Mouse (Mus musculus) kidney, embryonic 16.5 days (tissue): ENCODE measurements at regions not wholly inside any gene's neighbourhood (a gene's known extent, or its start where the extent isn't known, plus 50 kb on each side); places are given as distances from the start of the nearest gene placed in this dataset.

Experiments used
- ATAC-seq: fragments of 200-750 bp; cut with Nextera tagmentation; 2 replicates; pipeline ENCODE4 v1.8.0; 2017; ENCODE audit warnings: moderate TSS enrichment; ENCODE audit not compliant: low FRiP score, low TSS enrichment
- H3K27ac ChIP-seq: fragments of 300-500 bp; sonication (generic); 2 replicates; pipeline ENCODE4 v1.5.1; 2014; ENCODE audit warnings: low read length
- H3K27me3 ChIP-seq: fragments of 300-500 bp; sonication (generic); 2 replicates; pipeline ENCODE4 v1.6.1; 2014; ENCODE audit warnings: low read length, control low read depth, mixed read lengths; ENCODE audit not compliant: insufficient read depth
- H3K36me3 ChIP-seq: fragments of 300-500 bp; sonication (generic); 2 replicates; pipeline ENCODE4 v1.6.1; 2014; ENCODE audit warnings: low read length, control low read depth, mixed read lengths; ENCODE audit not compliant: insufficient read depth
- H3K4me1 ChIP-seq: fragments of 300-500 bp; sonication (generic); 2 replicates; pipeline ENCODE4 v1.6.1; 2014; ENCODE audit warnings: low read length, control low read depth, mixed read lengths; ENCODE audit not compliant: insufficient read depth
- H3K4me2 ChIP-seq: fragments of 300-500 bp; sonication (generic); replicated peaks from 2 replicates; pipeline ENCODE4 v1.6.1; 2014; ENCODE audit warnings: low read depth, low read length
- H3K4me3 ChIP-seq: fragments of 300-500 bp; sonication (generic); 2 replicates; pipeline ENCODE4 v1.5.1; 2014; ENCODE audit warnings: mild to moderate bottlenecking, low read length
- H3K9ac ChIP-seq: fragments of 300-500 bp; sonication (generic); replicated peaks from 2 replicates; pipeline ENCODE4 v1.6.1; 2014; ENCODE audit warnings: low read length
- H3K9me3 ChIP-seq: fragments of 300-500 bp; sonication (generic); 2 replicates; pipeline ENCODE4 v1.6.1; 2016; ENCODE audit warnings: low read length, control low read depth
- WGBS: fragments of 180-500 bp; shearing (Covaris S2); extraction: QIAGEN DNeasy Blood & Tissue Kit; methylation state at CpG from one replicate; pipeline ENCODE4 v1.1.7; 2014; 5-methylcytosine and 5-hydroxymethylcytosine counted together

DNA sequence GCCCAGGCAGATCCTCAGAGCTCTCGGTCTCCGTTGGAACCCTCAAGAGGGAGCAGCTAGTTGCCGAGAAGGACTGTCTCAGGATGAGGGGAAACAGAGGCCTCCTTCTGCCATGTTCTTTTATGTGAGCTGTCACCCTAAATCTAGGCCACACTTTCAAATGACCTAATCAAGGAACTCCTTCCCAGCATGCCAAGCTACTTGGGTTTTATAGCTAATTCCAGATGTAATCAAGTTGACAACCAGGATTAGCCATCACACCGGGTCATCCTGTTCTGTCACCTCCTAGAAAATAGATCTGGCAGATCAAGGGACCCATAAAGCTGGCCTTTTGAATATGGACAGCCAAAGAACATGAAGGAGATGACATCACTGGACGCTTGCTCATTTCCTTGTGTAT lies 267.7 kb upstream of the Pabpc6 start:
- 76% methylated on average over 5 of the region's 5 CpGs for WGBS
- ATAC-seq = no peak

DNA sequence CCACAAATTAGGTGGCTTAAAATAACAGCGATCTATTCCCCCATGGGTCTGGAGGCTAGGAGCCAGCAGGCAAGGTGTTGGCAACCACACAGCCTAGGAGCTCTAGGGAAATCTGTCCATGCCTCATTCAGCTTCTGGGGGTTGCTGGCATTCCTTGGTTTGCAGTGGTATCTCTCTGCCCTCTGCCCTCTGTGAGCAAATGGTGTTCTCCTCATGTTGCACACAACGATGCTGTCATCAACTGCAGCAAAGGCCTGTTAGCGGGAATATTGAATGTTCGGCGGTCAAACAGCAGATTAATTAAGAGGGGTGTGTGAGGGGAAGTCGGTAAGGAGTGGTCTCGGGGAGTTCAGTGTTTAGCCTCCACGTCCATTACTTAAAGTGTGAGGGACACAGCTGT lies 262.7 kb upstream of the Pabpc6 start:
- no peak overlapping the region for H3K27ac ChIP-seq
- no peaks in the 10 kb centered on the region for H3K4me1 ChIP-seq
- no peaks in the 10 kb centered on the region for H3K27me3 ChIP-seq
- H3K36me3 ChIP-seq = no peaks in the 10 kb centered on the region
- H3K4me3 ChIP-seq = no peak overlapping the region
- peaks cover 4% of the 10 kb centered on the region for H3K9me3 ChIP-seq
- no peak for ATAC-seq
- WGBS = 61% methylated on average over 8 of the region's 8 CpGs
- no peak overlapping the region for H3K9ac ChIP-seq
- H3K4me2 ChIP-seq = no peak overlapping the region

More for the DNA sequence above, 267.7 kb upstream of the Pabpc6 start:
- Histone ChIP-seq H3K36me3 (no peaks in the 10 kb centered on the region), H3K27me3 (no peaks in the 10 kb centered on the region), H3K4me3 (no peak overlapping the region), H3K27ac (no peak overlapping the region), H3K4me2 (no peak overlapping the region), H3K9me3 (peaks cover 9% of the 10 kb centered on the region), H3K9ac (no peak overlapping the region), H3K4me1 (no peaks in the 10 kb centered on the region)

DNA sequence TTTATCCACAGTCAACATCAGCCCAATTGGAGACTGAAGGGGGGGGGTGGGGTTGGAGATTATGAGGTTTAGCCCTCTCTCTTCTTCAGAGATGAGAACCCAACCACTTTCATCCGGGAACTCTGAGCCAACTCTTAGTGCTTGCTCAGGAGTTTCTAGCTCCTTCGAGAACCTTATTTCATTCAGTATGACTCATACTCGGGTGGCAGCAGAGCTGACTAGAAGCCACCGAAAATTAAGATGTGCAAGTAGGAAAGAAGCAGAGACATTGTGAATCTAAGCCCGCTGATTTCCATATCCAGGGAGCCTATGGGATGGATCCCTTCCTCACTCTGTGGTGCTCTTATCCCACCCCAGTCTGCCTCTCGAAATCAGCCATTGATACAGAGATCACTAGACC lies 262.0 kb upstream of the Pabpc6 start:
- H3K4me2 ChIP-seq = no peak overlapping the region
- no peak overlapping the region for H3K9ac ChIP-seq
- peaks cover 4% of the 10 kb centered on the region for H3K9me3 ChIP-seq
- H3K4me3 ChIP-seq = no peak overlapping the region
- H3K4me1 ChIP-seq = no peaks in the 10 kb centered on the region
- H3K27me3 ChIP-seq = no peaks in the 10 kb centered on the region
- 80% methylated on average over 6 of the region's 6 CpGs for WGBS
- no peaks in the 10 kb centered on the region for H3K36me3 ChIP-seq
- no peak overlapping the region for H3K27ac ChIP-seq
- no peak for ATAC-seq

DNA sequence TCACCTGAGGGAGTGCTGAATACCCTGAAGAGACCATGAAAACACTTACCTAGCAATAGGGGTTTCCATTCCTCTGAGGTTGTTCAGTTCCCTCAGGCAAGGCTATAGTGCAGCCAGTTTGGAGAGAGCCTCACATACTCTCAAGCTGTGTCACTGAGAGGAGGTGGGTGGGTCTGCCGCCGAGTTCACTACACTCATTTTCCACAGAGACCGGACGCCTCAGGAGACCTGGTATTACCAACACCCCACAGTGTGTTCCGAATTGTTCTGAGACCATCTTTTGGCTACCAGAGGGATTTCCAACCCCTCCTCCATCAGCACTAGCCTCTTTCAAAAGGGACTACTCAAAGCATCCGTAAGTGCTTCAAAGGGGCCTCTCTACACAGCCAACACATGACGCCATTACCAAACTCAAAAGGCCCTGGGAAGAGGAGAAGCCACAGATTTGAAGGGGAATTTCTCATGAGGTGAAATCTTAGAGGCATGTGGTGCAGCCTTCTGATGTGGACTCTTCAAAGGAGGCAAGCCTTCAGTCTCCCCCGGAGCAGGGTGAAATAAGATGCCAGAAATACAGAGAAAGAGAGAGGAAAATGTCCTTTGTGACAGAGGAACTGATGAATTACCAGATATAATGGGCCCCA lies 260.1 kb upstream of the Pabpc6 start:
- Histone ChIP-seq H3K27ac (no peak overlapping the region), H3K4me2 (no peak overlapping the region), H3K27me3 (no peaks in the 10 kb centered on the region), H3K4me3 (no peak overlapping the region), H3K4me1 (no peaks in the 10 kb centered on the region), H3K36me3 (no peaks in the 10 kb centered on the region), H3K9ac (no peak overlapping the region), H3K9me3 (peaks cover 4% of the 10 kb centered on the region)
- ATAC-seq = no peak
- WGBS = 65% methylated on average over 8 of the region's 8 CpGs

DNA sequence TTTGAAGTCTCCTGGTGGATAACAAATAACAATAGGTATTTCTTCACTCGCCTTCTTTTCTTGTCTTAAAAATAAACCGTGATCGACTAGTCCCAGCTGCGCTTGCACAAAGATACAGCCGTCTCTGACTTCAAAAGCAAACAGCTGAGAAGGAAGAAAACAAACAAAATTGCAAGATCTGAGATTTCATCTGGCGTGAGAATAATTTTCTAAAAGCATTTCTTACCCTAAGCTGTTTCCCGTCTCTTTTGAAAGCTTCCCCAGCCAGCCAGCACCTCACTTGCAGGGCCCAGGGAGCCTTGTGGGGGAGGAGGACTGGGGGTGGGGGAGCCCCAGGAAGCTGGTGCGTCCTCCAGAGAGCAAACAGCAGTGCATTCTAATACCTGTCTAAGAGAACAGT lies 258.2 kb upstream of the Pabpc6 start:
- no peak overlapping the region for H3K4me3 ChIP-seq
- WGBS = 44% methylated on average over 8 of the region's 8 CpGs
- ATAC-seq = no peak
- no peak overlapping the region for H3K9ac ChIP-seq
- no peak overlapping the region for H3K27ac ChIP-seq
- no peak overlapping the region for H3K4me2 ChIP-seq
- H3K9me3 ChIP-seq = no peaks in the 10 kb centered on the region
- H3K4me1 ChIP-seq = no peaks in the 10 kb centered on the region
- H3K36me3 ChIP-seq = no peaks in the 10 kb centered on the region
- no peaks in the 10 kb centered on the region for H3K27me3 ChIP-seq

DNA sequence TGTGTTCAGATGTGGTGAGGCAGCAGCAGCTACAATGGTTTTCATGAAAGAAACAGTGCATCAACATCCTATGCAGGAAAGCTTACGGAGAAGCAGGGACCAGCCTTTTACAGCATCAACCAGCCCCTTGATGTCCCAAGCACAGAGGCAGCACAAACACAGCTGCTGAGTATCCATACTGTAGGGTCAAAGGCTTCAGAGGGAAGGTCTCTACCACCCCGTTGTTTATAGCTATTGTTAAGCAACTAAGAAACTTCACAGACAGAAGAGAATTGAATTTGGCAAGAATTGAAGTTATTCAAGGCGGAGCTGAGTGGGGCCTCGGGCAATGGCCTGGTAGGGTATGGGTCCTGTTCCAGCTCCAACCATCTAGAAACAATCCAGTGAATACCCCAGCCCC lies 256.8 kb upstream of the Pabpc6 start:
- no peaks in the 10 kb centered on the region for H3K36me3 ChIP-seq
- no peak overlapping the region for H3K4me2 ChIP-seq
- no peak overlapping the region for H3K9ac ChIP-seq
- no peak for ATAC-seq
- H3K9me3 ChIP-seq = no peaks in the 10 kb centered on the region
- H3K4me1 ChIP-seq = no peaks in the 10 kb centered on the region
- 46% methylated on average over 4 of the region's 4 CpGs for WGBS
- H3K27me3 ChIP-seq = no peaks in the 10 kb centered on the region
- H3K4me3 ChIP-seq = no peak overlapping the region
- H3K27ac ChIP-seq = no peak overlapping the region

DNA sequence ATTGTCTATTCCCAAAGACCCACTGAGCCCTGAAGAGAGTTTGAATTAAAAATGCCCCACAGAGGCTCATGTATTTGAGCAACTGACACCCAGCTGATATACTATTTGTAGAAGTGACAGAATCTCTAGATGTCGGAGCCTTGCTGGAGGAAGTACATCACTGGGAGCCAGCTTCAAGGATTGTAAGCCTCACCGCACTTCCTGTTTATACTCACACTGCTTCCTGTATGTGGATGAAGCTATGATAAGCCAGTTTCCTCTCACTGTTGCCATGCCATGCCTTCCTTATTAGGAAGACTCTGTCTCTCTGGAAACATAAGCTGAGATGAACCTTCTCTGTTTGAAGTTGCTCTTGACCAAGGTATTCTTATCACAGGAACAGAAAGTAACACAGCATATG lies 251.8 kb upstream of the Pabpc6 start:
- no peak for ATAC-seq
- Histone ChIP-seq H3K36me3 (no peaks in the 10 kb centered on the region), H3K4me2 (no peak overlapping the region), H3K4me3 (no peak overlapping the region), H3K27ac (no peak overlapping the region), H3K9me3 (peaks cover 4% of the 10 kb centered on the region; the same call in 1 of the 2 replicates), H3K27me3 (no peaks in the 10 kb centered on the region), H3K9ac (no peak overlapping the region), H3K4me1 (no peaks in the 10 kb centered on the region)
- 71% methylated on average over 2 of the region's 2 CpGs for WGBS

DNA sequence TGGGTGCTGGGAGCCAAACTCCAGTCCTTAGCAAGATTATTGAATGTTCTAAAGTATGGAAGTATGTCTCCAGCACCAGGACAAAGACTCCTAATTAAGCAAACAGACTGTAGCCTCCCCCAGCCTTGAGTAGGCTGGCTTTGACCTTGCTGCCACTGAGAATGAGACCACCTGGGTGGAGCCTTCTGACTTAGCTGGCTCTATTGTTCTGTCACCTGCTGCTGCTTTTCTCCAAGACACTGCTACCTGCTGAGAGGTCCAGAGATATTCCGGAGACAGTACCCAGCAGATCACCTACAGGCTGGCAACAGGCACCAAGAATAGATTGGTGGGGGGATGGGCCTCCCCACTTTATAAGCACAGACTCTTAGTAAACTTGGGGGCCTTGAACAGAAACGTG lies 247.5 kb upstream of the Pabpc6 start:
- Histone ChIP-seq H3K4me1 (no peaks in the 10 kb centered on the region), H3K4me2 (no peak overlapping the region), H3K9me3 (peaks cover 4% of the 10 kb centered on the region; the same call in 1 of the 2 replicates), H3K9ac (no peak overlapping the region), H3K4me3 (no peak overlapping the region), H3K27ac (no peak overlapping the region), H3K36me3 (no peaks in the 10 kb centered on the region), H3K27me3 (no peaks in the 10 kb centered on the region)
- 45% methylated on average over 2 of the region's 2 CpGs for WGBS
- ATAC-seq = no peak

DNA sequence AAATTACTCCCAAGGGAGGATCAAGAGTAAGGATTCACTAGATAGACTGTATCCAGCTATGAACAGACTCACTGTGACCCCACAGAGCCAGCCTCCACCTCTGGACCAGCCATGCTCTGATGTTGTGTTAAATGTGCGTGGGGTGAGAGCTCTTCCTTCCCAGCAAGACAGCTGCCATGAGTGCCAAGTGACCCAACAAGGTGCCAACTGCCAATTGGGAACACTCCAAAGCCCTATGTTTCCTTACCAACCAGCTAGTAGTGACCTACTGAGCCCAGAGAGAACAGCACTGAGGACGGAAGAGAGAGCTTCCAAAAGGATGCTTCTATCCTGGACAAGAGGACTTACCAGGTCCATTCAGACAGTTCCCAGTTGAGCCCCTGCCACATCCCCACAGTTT lies 241.3 kb upstream of the Pabpc6 start:
- Histone ChIP-seq H3K4me3 (no peak overlapping the region), H3K27ac (no peak overlapping the region), H3K4me1 (peaks cover 7% of the 10 kb centered on the region; the same call in 1 of the 2 replicates), H3K36me3 (no peaks in the 10 kb centered on the region), H3K4me2 (no peak overlapping the region), H3K9me3 (no peaks in the 10 kb centered on the region), H3K9ac (no peak overlapping the region), H3K27me3 (no peaks in the 10 kb centered on the region)
- no peak for ATAC-seq
- WGBS = 95% methylated on average over 2 of the region's 2 CpGs

DNA sequence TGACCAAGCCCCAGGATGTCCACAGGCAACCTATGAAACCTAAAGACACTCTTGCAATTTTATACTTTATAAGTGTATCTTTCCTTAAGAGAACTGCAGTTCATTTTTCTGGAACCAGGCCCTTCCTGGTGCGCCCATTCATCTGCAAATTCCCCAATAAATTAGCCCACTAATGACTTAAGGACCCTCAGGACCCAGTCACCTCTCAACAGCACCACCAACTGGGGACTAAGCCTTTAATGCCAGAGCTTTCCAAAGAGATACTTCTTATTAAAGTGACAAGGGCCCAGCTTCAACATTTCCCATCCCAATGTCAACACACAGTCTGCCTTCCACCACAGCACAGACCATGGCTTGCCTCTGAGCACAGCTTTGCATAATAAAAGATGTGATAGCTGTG lies 237.6 kb upstream of the Pabpc6 start:
- H3K27me3 ChIP-seq = no peaks in the 10 kb centered on the region
- no peak overlapping the region for H3K4me2 ChIP-seq
- peaks cover 28% of the 10 kb centered on the region for H3K4me1 ChIP-seq
- no peaks in the 10 kb centered on the region for H3K36me3 ChIP-seq
- H3K27ac ChIP-seq = no peak overlapping the region
- no peak for ATAC-seq
- no peak overlapping the region for H3K4me3 ChIP-seq
- WGBS = 61% methylated on average over 1 of the region's 1 CpGs
- no peak overlapping the region for H3K9ac ChIP-seq
- H3K9me3 ChIP-seq = no peaks in the 10 kb centered on the region
